Mouse (Mus musculus) testis, postnatal 14 days (tissue): Measurements from ENCODE around the gene Olfr1357.
"Not testable (repeated sequence)": the region's sequence is repeated elsewhere in the genome, so short reads cannot be mapped to it uniquely, and the experiment has no call there.

Experiments used
- DNase-seq: peaks from one replicate; pipeline ENCODE4 v3.0.0; 2021; ENCODE audit warnings: low spot score

The Olfr1357 gene

GRCm38 (mm10) chr10:78617974-78618373 lies at the start of gene Olfr1357:
Gene Olfr1357 (minus strand): TSS chr10:78618074.
- DNase-seq = no peak

GRCm38 (mm10) chr10:78666696-78667095 lies 48.8 kb upstream of the Olfr1357 start:
- DNase-seq = not testable (repeated sequence)

GRCm38 (mm10) chr10:78664546-78664945 lies 46.7 kb upstream of the Olfr1357 start:
- no peak for DNase-seq

- DNase-seq = no peak
Observed at GRCm38 (mm10) chr10:78661198-78661597, 43.3 kb upstream of the Olfr1357 start.

GRCm38 (mm10) chr10:78632311-78632710 lies 14.4 kb upstream of the Olfr1357 start:
- DNase-seq = no peak

GRCm38 (mm10) chr10:78630194-78630593 lies 12.3 kb upstream of the Olfr1357 start:
- no peak for DNase-seq

GRCm38 (mm10) chr10:78623143-78623542 lies 5.3 kb upstream of the Olfr1357 start:
- DNase-seq = not testable (repeated sequence)

- DNase-seq = no peak
Observed at GRCm38 (mm10) chr10:78607602-78608001, 10.3 kb downstream of the Olfr1357 start.

GRCm38 (mm10) chr10:78605080-78605479 lies 12.8 kb downstream of the Olfr1357 start:
- DNase-seq = no peak

- no peak for DNase-seq
Observed at GRCm38 (mm10) chr10:78599865-78600264, 18.0 kb downstream of the Olfr1357 start.

- DNase-seq = no peak
Observed at GRCm38 (mm10) chr10:78594566-78594965, 23.3 kb downstream of the Olfr1357 start.

- DNase-seq = no peak
Observed at GRCm38 (mm10) chr10:78594157-78594556, 23.7 kb downstream of the Olfr1357 start.

- DNase-seq = no peak
Observed at GRCm38 (mm10) chr10:78593736-78594135, 24.1 kb downstream of the Olfr1357 start.

GRCm38 (mm10) chr10:78592856-78593379 lies 25.0 kb downstream of the Olfr1357 start:
- no peak for DNase-seq

GRCm38 (mm10) chr10:78591406-78592328 lies 26.2 kb downstream of the Olfr1357 start, which contains the start of gene Syde1:
Gene Syde1 (minus strand): TSS chr10:78591964.
- DNase-seq = no peak

GRCm38 (mm10) chr10:78590744-78591143 lies 27.1 kb downstream of the Olfr1357 start:
- no peak for DNase-seq

GRCm38 (mm10) chr10:78589901-78590300 lies 28.0 kb downstream of the Olfr1357 start:
- no peak for DNase-seq

GRCm38 (mm10) chr10:78589291-78589690 lies 28.6 kb downstream of the Olfr1357 start:
- no peak for DNase-seq

GRCm38 (mm10) chr10:78586026-78586425 lies 31.8 kb downstream of the Olfr1357 start:
- no peak for DNase-seq

- DNase-seq = no peak
Observed at GRCm38 (mm10) chr10:78585606-78586005, 32.3 kb downstream of the Olfr1357 start.

GRCm38 (mm10) chr10:78584996-78585395 lies 32.9 kb downstream of the Olfr1357 start:
- no peak for DNase-seq

- DNase-seq = no peak
Observed at GRCm38 (mm10) chr10:78583939-78584338, 33.9 kb downstream of the Olfr1357 start.

GRCm38 (mm10) chr10:78583347-78583746 lies 34.5 kb downstream of the Olfr1357 start:
- no peak for DNase-seq
